Mouse (Mus musculus) testis, postnatal 10 days (tissue): ENCODE measurements around the gene 1700069L16Rik.

Experiments
- DNase-seq: peaks from one replicate; pipeline ENCODE4 v3.0.0; 2021; ENCODE audit warnings: low spot score

The 1700069L16Rik gene

GRCm38 (mm10) chr5:113643107-113643848 lies 81.3 kb downstream of the 1700069L16Rik start:
- no peak for DNase-seq
